Mouse (Mus musculus) heart, postnatal 36 days (tissue): ENCODE measurements around the gene Prtg. TPM values are rescaled to one million over a fixed set of nuclear protein-coding genes. Genes with fewer than 3 reads are reported as not detected.

Experiments
- DNase-seq, 2 experiments: peaks; one replicate each; pipeline ENCODE4 v3.0.0; 2021 to 2022
- intact Hi-C: fragments of 180-260 bp; cut with DNase I; formaldehyde crosslinking; loops from one replicate; pipeline ENCODE4 v1.15.1; 2025
- total RNA-seq, 2 experiments: library from RNA; stranded (reverse); gene quantifications; 2 replicates each; pipeline ENCODE4 v1.2.3; 2021

The Prtg gene
- total RNA-seq, 2 experiments from 2014 or later = 0.30 to 0.33 TPM

GRCm38 (mm10) chr9:72853681-72854190 lies 47.1 kb downstream of the Prtg start:
- intact Hi-C loops = no loop called here
- no peak for DNase-seq

- no peak for DNase-seq
- intact Hi-C loops = no loop called here
Measured at GRCm38 (mm10) chr9:72856721-72857120, 50.0 kb downstream of the Prtg start.

- no peak for DNase-seq
- intact Hi-C loops = no loop called here
Measured at GRCm38 (mm10) chr9:72860764-72861163, 54.1 kb downstream of the Prtg start.

- DNase-seq = no peak
- intact Hi-C loops = no loop called here
Measured at GRCm38 (mm10) chr9:72861235-72861634, 54.6 kb downstream of the Prtg start.

- intact Hi-C loops = no loop called here
- DNase-seq = no peak
Measured at GRCm38 (mm10) chr9:72862186-72862585, 55.5 kb downstream of the Prtg start.

- intact Hi-C loops = no loop called here
- DNase-seq = no peak
Measured at GRCm38 (mm10) chr9:72862955-72863354, 56.3 kb downstream of the Prtg start.

- intact Hi-C loops = no loop called here
- no peak for DNase-seq
Measured at GRCm38 (mm10) chr9:72863773-72864172, 57.1 kb downstream of the Prtg start.

- DNase-seq = no peak
- intact Hi-C loops = no loop called here
Measured at GRCm38 (mm10) chr9:72867434-72867833, 60.8 kb downstream of the Prtg start.

GRCm38 (mm10) chr9:72868774-72869173 lies 62.1 kb downstream of the Prtg start:
- no peak for DNase-seq
- intact Hi-C loops = no loop called here

GRCm38 (mm10) chr9:72871506-72872297 lies 65.0 kb downstream of the Prtg start:
- intact Hi-C loops = no loop called here
- DNase-seq = no peak

GRCm38 (mm10) chr9:72872298-72873130 lies 65.8 kb downstream of the Prtg start:
- no peak for DNase-seq
- intact Hi-C loops = no loop called here

GRCm38 (mm10) chr9:72875878-72876277 lies 69.2 kb downstream of the Prtg start:
- intact Hi-C loops = no loop called here
- no peak for DNase-seq

- intact Hi-C loops = no loop called here
- no peak for DNase-seq
Measured at GRCm38 (mm10) chr9:72877905-72878304, 71.2 kb downstream of the Prtg start.

- no peak for DNase-seq
- intact Hi-C loops = no loop called here
Measured at GRCm38 (mm10) chr9:72878656-72879055, 72.0 kb downstream of the Prtg start.

GRCm38 (mm10) chr9:72879601-72880000 lies 72.9 kb downstream of the Prtg start:
- intact Hi-C loops = no loop called here

GRCm38 (mm10) chr9:72880225-72880960 lies 73.7 kb downstream of the Prtg start:
- DNase-seq = peak in 1 of 2 experiments; percentile 20

More at GRCm38 (mm10) chr9:72879601-72880000, 72.9 kb downstream of the Prtg start:
- no peak for DNase-seq

GRCm38 (mm10) chr9:72881026-72881768 lies 74.5 kb downstream of the Prtg start:
- intact Hi-C loops = loop anchor here (5.0 to 10.0 kb wide), 2 partner anchors 74 to 246 kb away; partner anchors contain the start of gene Prtg
- peak; percentile 53 to 66 for DNase-seq

More at GRCm38 (mm10) chr9:72880225-72880960, 73.7 kb downstream of the Prtg start:
- intact Hi-C loops = loop anchor here (5.0 to 10.0 kb wide), 2 partner anchors 73 to 246 kb away; partner anchors contain the start of gene Prtg

GRCm38 (mm10) chr9:72883940-72884339 lies 77.3 kb downstream of the Prtg start:
- peak; percentile 41 to 43 for DNase-seq

GRCm38 (mm10) chr9:72889777-72890176 lies 83.1 kb downstream of the Prtg start:
- intact Hi-C loops = loop anchor here (5.0 to 10.0 kb wide), 2 partner anchors 203 to 255 kb away; no protein-coding TSS in a partner anchor
- no peak for DNase-seq

More at GRCm38 (mm10) chr9:72883940-72884339, 77.3 kb downstream of the Prtg start:
- intact Hi-C loops = loop anchor here (1.0 to 10.0 kb wide), 3 partner anchors 77 to 249 kb away; partner anchors contain the start of gene Prtg
